Mouse (Mus musculus) MEL (cell line): ENCODE results near the gene Arid5a.

Experiments
- CHD1 ChIP-seq: IDR thresholded peaks from 2 replicates; pipeline ENCODE4 v1.6.1; 2012; ENCODE audit warnings: low read depth, mild to moderate bottlenecking, inconsistent platforms, low read length, improper control_type of control experiment
- CTCF ChIP-seq, 3 experiments: IDR thresholded peaks in 2 of 3; conservative IDR thresholded peaks in 1 of 3; 2 replicates each; pipeline ENCODE4 v1.5.1; 2011 to 2012; ENCODE audit warnings: low read length in 3 of 3, low read depth in 2 of 3, mild to moderate bottlenecking in 2 of 3, improper control_type of control experiment in 1 of 3, inconsistent platforms in 1 of 3, mixed read lengths in 1 of 3, moderate library complexity in 1 of 3; ENCODE audit not compliant: control insufficient read depth in 1 of 3, insufficient read depth in 1 of 3, poor library complexity in 1 of 3, severe bottlenecking in 1 of 3
- ELF1 ChIP-seq: IDR thresholded peaks from 2 replicates; pipeline ENCODE4 v1.6.1; 2014; ENCODE audit warnings: low read depth, mild to moderate bottlenecking, inconsistent platforms, low read length, improper control_type of control experiment, moderate library complexity
- POLR2A ChIP-seq, 2 experiments: IDR thresholded peaks; 2 replicates each; pipeline ENCODE4 v1.6.1; 2011 to 2012; ENCODE audit warnings: low read length in 2 of 2, mild to moderate bottlenecking in 2 of 2, control low read depth in 1 of 2, improper control_type of control experiment in 1 of 2, low read depth in 1 of 2, moderate library complexity in 1 of 2; ENCODE audit not compliant: control insufficient read depth in 1 of 2, insufficient read depth in 1 of 2, poor library complexity in 1 of 2
- UBTF ChIP-seq: IDR thresholded peaks from 2 replicates; pipeline ENCODE4 v1.6.1; 2012; ENCODE audit warnings: low read depth, mild to moderate bottlenecking, inconsistent platforms, low read length, improper control_type of control experiment, moderate library complexity, borderline replicate concordance; ENCODE audit not compliant: insufficient read depth
- ZNF384 ChIP-seq: IDR thresholded peaks from 2 replicates; pipeline ENCODE4 v1.6.1; 2012; ENCODE audit warnings: low read depth, mild to moderate bottlenecking, inconsistent platforms, low read length, improper control_type of control experiment

DNA sequence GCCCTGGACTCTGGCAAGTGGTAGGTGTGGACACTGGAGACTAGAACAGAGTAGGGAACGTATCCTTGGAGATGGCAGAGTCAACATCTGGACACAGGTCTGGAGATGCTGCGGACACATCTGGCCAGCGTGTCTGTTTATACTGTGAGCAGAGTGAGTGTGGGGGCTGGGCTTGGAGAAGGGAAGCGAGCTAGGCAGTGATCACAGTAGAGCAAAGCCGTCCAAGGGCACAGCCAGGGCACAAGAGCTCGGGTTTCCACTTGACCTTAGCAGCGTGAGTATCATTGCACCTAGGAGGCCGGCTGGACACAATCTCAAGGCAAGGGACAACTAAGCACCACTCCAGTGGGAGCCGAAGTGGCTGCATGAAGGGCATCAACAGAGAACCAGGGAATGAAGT is 15.5 kb downstream of the Arid5a start:
- TF ChIP-seq POLR2A (IDR thresholded peaks at IDR 0.05; ENCODE audit: control insufficient read depth in 1 of 2, insufficient read depth in 1 of 2, low read depth in 1 of 2, low read length in 2 of 2, poor library complexity in 1 of 2) = no peak
- TF ChIP-seq ZNF384 = no peak
- TF ChIP-seq UBTF = no peak
- no peak for TF ChIP-seq ELF1
- TF ChIP-seq CTCF (IDR thresholded peaks at IDR 0.05 in 2 of 3, conservative IDR thresholded peaks at IDR 0.05 in 1 of 3; ENCODE audit: control insufficient read depth in 1 of 3, insufficient read depth in 1 of 3, low read depth in 2 of 3, low read length in 3 of 3, poor library complexity in 1 of 3, severe bottlenecking in 1 of 3) = no peak
- no peak for TF ChIP-seq CHD1
